Comparison of ENCODE assay signal across 10 mouse cellular contexts in genomic region chr10:126983193-126983725, GRCm38 (mm10). TPM values are rescaled to one million over a fixed set of nuclear protein-coding genes. Genes with fewer than 3 reads are reported as not detected.
DNase-seq lines count a peak whose midpoint lies in the region; ATAC-seq and TF ChIP-seq lines count a peak whose summit lies in the region.
"Had no signal": no experiment of that assay in that cellular context is flagged by ENCODE, and none has a peak within 500 bp of the region (broad histone marks: within the 10 kb centered on the region; RNA-seq: fewer than 3 reads in every experiment).

No protein-coding gene starts in this region.

- no peaks in the 10 kb centered on the region for H3K27me3 ChIP-seq in forebrain, embryonic 12.5 days
- no peaks in the 10 kb centered on the region for H3K27me3 ChIP-seq in hindbrain, embryonic 15.5 days
- no peaks in the 10 kb centered on the region for H3K27me3 ChIP-seq in midbrain, embryonic 16.5 days (ENCODE audit: control insufficient read depth, insufficient read depth, low read depth, low read length)

- H3K36me3 ChIP-seq in forebrain, embryonic 12.5 days (replicated peaks) = no peaks in the 10 kb centered on the region
- no peaks in the 10 kb centered on the region for H3K36me3 ChIP-seq in hindbrain, embryonic 15.5 days
- no peaks in the 10 kb centered on the region for H3K36me3 ChIP-seq in midbrain, embryonic 16.5 days (ENCODE audit: control insufficient read depth, insufficient read depth, low read length)

- no peak for ATAC-seq in forebrain, embryonic 12.5 days (ENCODE audit: low FRiP score)
- ATAC-seq in hindbrain, embryonic 15.5 days (ENCODE audit: low FRiP score, low read depth) = no peak
- ATAC-seq in midbrain, embryonic 16.5 days = no peak

- H3K9ac ChIP-seq in forebrain, embryonic 12.5 days = 0 out of 2 replicates have a peak overlapping the region, but pooled peaks have one; percentile 45
- H3K9ac ChIP-seq in hindbrain, embryonic 15.5 days = peak overlapping the region; percentile 8; the same call in 1 of the 2 replicates
- peak overlapping the region; percentile 17; the same call in 1 of the 2 replicates for H3K9ac ChIP-seq in midbrain, embryonic 16.5 days (ENCODE audit: low read depth, low read length)

- peak overlapping the region; percentile 100 for H3K27ac ChIP-seq in layer of hippocampus, adult 2 months
- H3K27ac ChIP-seq in forebrain, embryonic 12.5 days = peak overlapping the region; percentile 53; the same call in 1 of the 2 replicates
- H3K27ac ChIP-seq in hindbrain, embryonic 15.5 days (replicated peaks) = no peak overlapping the region
- H3K27ac ChIP-seq in midbrain, embryonic 16.5 days (ENCODE audit: low read length) = no peak overlapping the region

- H3K9me3 ChIP-seq in forebrain, embryonic 12.5 days = no peaks in the 10 kb centered on the region
- no peaks in the 10 kb centered on the region for H3K9me3 ChIP-seq in hindbrain, embryonic 15.5 days
- no peaks in the 10 kb centered on the region for H3K9me3 ChIP-seq in midbrain, embryonic 16.5 days (replicated peaks; ENCODE audit: control insufficient read depth, low read length, poor library complexity, severe bottlenecking)

- peaks cover 80% of the 10 kb centered on the region for H3K4me1 ChIP-seq in forebrain, embryonic 12.5 days
- H3K4me1 ChIP-seq in hindbrain, embryonic 15.5 days (replicated peaks) = peaks cover 83% of the 10 kb centered on the region
- peaks cover 63% of the 10 kb centered on the region for H3K4me1 ChIP-seq in midbrain, embryonic 16.5 days (ENCODE audit: control insufficient read depth, insufficient read depth, low read length)

- H3K4me2 ChIP-seq in forebrain, embryonic 12.5 days = peak overlapping the region; percentile 24; the same call in 1 of the 2 replicates
- H3K4me2 ChIP-seq in hindbrain, embryonic 15.5 days = peak overlapping the region; percentile 75
- peak overlapping the region; percentile 72 for H3K4me2 ChIP-seq in midbrain, embryonic 16.5 days (ENCODE audit: low read length)

- DNase-seq in layer of hippocampus, adult 2 months (ENCODE audit: low spot score in 2 of 2) = no peak
- DNase-seq in layer of hippocampus, adult 9-10 months (ENCODE audit: low spot score) = no peak
- DNase-seq in ovary, postnatal 14 days (ENCODE audit: low spot score) = no peak
- no peak for DNase-seq in yolk sac, embryonic 10.5 days (ENCODE audit: low spot score)
- no peak for DNase-seq in embryo, embryonic 10 days (ENCODE audit: low spot score)
- DNase-seq: spleen, adult 18-20 months had no signal

- H3K4me3 ChIP-seq in layer of hippocampus, adult 2 months = peak overlapping the region; percentile 93
- no peak overlapping the region for H3K4me3 ChIP-seq in forebrain, embryonic 12.5 days (replicated peaks)
- no peak overlapping the region for H3K4me3 ChIP-seq in hindbrain, embryonic 15.5 days
- H3K4me3 ChIP-seq in midbrain, embryonic 16.5 days (ENCODE audit: low read depth, low read length) = no peak overlapping the region

- TF ChIP-seq CTCF in layer of hippocampus, adult 2 months (conservative IDR thresholded peaks at IDR 0.05) = no peak

- 66% methylated on average over 14 of the region's 14 CpGs for WGBS in forebrain, embryonic 12.5 days
- 61% methylated on average over 14 of the region's 14 CpGs for WGBS in hindbrain, embryonic 15.5 days
- WGBS in midbrain, embryonic 16.5 days = 57% methylated on average over 14 of the region's 14 CpGs

RNA-seq across cellular contexts. Expression of gene Ctdsp2, which starts 4.7 kb away (rescaled TPM):
- total RNA-seq in layer of hippocampus, adult 2 months (2021) = 100 to 1,000 TPM; 106 to 116 TPM
- 49.2 and 49.5 TPM in 2 replicates for polyA plus RNA-seq in forebrain, embryonic 12.5 days (2016; fragmentation: Nextera tagmentation; extraction: Ambion mirVana)
- 19.0 and 19.4 TPM in 2 replicates for polyA plus RNA-seq in hindbrain, embryonic 15.5 days (2015; fragmentation: Nextera tagmentation; extraction: Ambion mirVana)
- 12.0 and 13.5 TPM in 2 replicates for polyA plus RNA-seq in midbrain, embryonic 16.5 days (2015; fragmentation: Nextera tagmentation; extraction: Ambion mirVana)

RNA-seq across cellular contexts. Expression of gene Avil, which starts 17.2 kb away (rescaled TPM):
- under 1 TPM; 0.32 to 0.87 TPM for total RNA-seq in layer of hippocampus, adult 2 months (2021)
- polyA plus RNA-seq in forebrain, embryonic 12.5 days (2016; fragmentation: Nextera tagmentation; extraction: Ambion mirVana) = 0.21 TPM in 1 of 2 replicates, not detected in the other
- 4.2 and 11.6 TPM in 2 replicates for polyA plus RNA-seq in hindbrain, embryonic 15.5 days (2015; fragmentation: Nextera tagmentation; extraction: Ambion mirVana)
- polyA plus RNA-seq in midbrain, embryonic 16.5 days (2015; fragmentation: Nextera tagmentation; extraction: Ambion mirVana) = 1.7 and 2.8 TPM in 2 replicates
- polyA plus RNA-seq: liver, embryonic 16.5 days had no signal

RNA-seq across cellular contexts. Expression of gene Tsfm, which starts 47.4 kb away (rescaled TPM):
- 10 to 100 TPM; 29.7 to 30.1 TPM for total RNA-seq in layer of hippocampus, adult 2 months (2021)
- polyA plus RNA-seq in forebrain, embryonic 12.5 days (2016; fragmentation: Nextera tagmentation; extraction: Ambion mirVana) = 82.7 and 82.8 TPM in 2 replicates
- polyA plus RNA-seq in hindbrain, embryonic 15.5 days (2015; fragmentation: Nextera tagmentation; extraction: Ambion mirVana) = 61.6 and 64.7 TPM in 2 replicates
- 61.4 and 67.7 TPM in 2 replicates for polyA plus RNA-seq in midbrain, embryonic 16.5 days (2015; fragmentation: Nextera tagmentation; extraction: Ambion mirVana)

RNA-seq across cellular contexts. Expression of gene Mettl1, which starts 58.0 kb away (rescaled TPM):
- 10 to 100 TPM; 12.7 to 14.0 TPM for total RNA-seq in layer of hippocampus, adult 2 months (2021)
- 31.4 and 35.5 TPM in 2 replicates for polyA plus RNA-seq in forebrain, embryonic 12.5 days (2016; fragmentation: Nextera tagmentation; extraction: Ambion mirVana)
- 22.8 and 25.1 TPM in 2 replicates for polyA plus RNA-seq in hindbrain, embryonic 15.5 days (2015; fragmentation: Nextera tagmentation; extraction: Ambion mirVana)
- 20.1 TPM in 2 replicates for polyA plus RNA-seq in midbrain, embryonic 16.5 days (2015; fragmentation: Nextera tagmentation; extraction: Ambion mirVana)

RNA-seq across cellular contexts. Expression of gene Eef1akmt3, which starts 58.1 kb away (rescaled TPM):
- under 1 TPM; 0.12 to 0.20 TPM for total RNA-seq in layer of hippocampus, adult 2 months (2021)
- polyA plus RNA-seq in forebrain, embryonic 12.5 days (2016; fragmentation: Nextera tagmentation; extraction: Ambion mirVana) = 0.14 and 0.20 TPM in 2 replicates
- polyA plus RNA-seq in hindbrain, embryonic 15.5 days (2015; fragmentation: Nextera tagmentation; extraction: Ambion mirVana) = 0.14 and 0.22 TPM in 2 replicates
- 0.21 and 0.22 TPM in 2 replicates for polyA plus RNA-seq in midbrain, embryonic 16.5 days (2015; fragmentation: Nextera tagmentation; extraction: Ambion mirVana)

Comparison
In these comparisons a context has a peak if more than half of its experiments do, and no peak if none do; other contexts are left out.
1. H3K27ac ChIP-seq: peak in layer of hippocampus, adult 2 months (single experiment) and forebrain, embryonic 12.5 days (single experiment); none in hindbrain, embryonic 15.5 days (single experiment) and midbrain, embryonic 16.5 days (single experiment).
2. H3K4me2 ChIP-seq: peak in every context shown above with its lines; median percentile 75 in hindbrain, embryonic 15.5 days; 72 in midbrain, embryonic 16.5 days; 24 in forebrain, embryonic 12.5 days.
3. Peak in every context shown above with its lines, with median percentiles within 50 percentile points of each other: H3K9ac ChIP-seq.